Mouse (Mus musculus): ENCODE data around the gene Svbp.

Gene Svbp

GRCm38 (mm10) chr4:119190618-119191017 is 4.5 kb upstream of the Svbp start:
- no peak for DNase-seq (ENCODE audit: low spot score)

DNA sequence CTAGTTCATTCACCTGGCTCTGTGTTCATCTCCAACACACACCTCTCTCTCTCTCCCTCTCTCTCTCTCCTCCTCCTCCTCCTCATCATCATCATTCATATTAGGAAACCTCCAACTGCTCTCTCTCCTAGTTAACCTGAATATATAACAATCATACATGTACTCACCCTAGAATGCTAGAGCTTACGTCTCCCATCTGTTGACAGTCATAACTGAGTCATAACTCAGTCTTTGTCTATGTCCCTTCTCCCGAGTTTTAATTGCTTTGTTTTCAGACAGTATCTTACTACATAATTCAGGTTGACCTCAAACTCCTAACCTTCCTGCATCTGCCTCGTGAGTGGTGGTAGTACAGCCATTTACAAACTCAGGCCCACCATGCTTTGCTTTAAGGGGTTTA is 3.8 kb upstream of the Svbp start:
- no peak for DNase-seq (ENCODE audit: low spot score)

DNA sequence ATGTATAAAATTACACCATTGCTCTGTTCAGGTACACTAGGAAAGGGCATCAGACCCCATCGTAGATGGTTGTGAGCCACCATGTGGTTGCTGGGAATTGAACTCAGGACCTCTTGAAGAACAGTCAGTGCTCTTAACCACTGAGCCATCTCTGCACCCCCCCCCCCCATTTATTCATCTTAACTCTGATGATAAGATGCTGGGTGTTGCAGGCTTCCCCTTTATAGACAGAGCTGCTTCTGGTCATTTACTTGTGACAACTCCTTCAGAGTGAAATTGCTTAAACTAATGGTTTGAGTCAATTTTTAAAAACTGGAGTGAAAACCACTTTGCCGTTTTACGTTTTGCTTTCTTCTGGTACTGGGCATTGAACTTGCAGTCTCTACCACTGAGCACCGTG is 2.3 kb upstream of the Svbp start:
- DNase-seq (ENCODE audit: low spot score) = no peak

DNA sequence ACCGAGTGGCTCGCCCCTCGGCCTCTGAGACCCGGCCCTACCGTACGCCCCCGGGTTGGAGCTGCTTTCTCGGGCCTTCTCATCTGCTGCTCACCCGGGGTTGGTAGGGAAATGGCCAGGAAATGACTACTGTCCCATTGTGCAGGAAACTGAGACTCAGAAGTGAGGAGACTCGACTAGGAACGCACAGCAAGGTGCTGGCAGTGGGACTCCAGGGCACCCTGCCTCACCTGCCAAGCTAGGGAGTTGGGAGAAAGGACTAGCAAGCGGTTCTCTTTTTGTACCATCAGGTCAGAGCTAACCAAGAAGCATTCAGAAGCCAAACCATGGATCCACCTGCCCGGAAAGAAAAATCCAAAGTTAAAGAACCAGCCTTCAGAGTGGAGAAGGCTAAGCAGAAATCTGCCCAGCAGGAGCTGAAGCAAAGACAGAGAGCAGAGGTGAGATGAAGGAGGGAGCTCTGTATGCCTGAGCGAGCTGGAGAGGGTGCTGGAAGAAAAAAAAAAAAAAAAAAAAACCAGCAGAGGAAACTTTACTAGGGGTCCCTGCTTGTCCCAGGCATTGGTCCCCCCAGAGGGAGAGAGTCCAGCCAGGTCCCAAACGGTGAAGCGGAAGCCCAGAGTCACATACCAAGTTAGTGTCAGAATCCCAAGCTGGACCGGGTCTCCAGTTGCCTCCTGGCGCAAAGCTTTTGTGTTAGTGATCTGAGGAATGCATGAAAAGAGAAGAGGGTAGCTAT is 645 bp downstream of the Svbp start:
- no peak for DNase-seq (ENCODE audit: low spot score)

- no peak for DNase-seq (ENCODE audit: low spot score)
Measured at GRCm38 (mm10) chr4:119198105-119198504, 3.0 kb downstream of the Svbp start.

- peak; percentile 61 for DNase-seq (ENCODE audit: low spot score)
Measured at GRCm38 (mm10) chr4:119204672-119205071, 9.6 kb downstream of the Svbp start.

DNA sequence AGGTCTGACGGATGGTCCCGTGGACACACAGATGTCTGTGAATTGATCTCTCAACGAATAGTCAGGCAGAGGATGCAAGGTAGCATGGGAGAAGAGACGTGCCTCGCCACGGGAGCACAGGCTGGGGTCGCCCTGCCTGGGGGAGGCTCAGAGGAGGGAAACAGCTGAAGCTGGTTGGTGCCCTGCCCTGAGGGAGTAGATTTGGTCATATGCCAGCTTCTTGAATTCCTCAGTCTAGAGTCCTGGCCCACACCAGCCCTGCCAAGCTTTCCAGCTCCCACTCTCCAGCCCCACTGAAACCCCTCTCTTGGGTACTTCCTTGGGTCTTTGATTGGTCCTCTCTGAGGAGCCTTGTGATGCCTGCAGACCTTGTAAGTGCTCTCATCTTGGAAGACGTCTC is 21.6 kb downstream of the Svbp start:
- no peak for DNase-seq (ENCODE audit: low spot score)

DNA sequence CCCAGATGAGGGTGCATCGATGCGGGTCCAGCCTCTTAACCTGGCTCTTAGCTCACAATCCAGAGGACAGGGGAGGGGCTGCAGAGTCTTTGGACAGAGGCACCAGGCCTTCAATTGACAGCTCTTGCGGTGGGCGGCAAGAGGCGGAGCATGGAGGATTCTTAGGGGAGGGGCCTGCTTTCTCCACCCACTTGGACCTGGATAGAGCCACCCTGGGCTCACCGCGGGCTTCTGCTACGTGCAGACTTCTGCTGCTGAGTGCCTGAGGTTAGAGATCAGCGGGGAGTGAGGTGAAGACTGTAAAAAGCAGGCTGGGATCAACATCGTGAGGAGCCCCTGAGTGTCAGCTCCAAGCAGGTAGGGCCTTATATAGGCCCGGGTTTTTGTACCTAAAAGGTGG is 23.1 kb downstream of the Svbp start, which contains the start of gene Tmem269:
Tmem269 (minus strand) TSS at position 49 of the 400 bp plus-strand sequence.
- no peak for DNase-seq (ENCODE audit: low spot score)

DNA sequence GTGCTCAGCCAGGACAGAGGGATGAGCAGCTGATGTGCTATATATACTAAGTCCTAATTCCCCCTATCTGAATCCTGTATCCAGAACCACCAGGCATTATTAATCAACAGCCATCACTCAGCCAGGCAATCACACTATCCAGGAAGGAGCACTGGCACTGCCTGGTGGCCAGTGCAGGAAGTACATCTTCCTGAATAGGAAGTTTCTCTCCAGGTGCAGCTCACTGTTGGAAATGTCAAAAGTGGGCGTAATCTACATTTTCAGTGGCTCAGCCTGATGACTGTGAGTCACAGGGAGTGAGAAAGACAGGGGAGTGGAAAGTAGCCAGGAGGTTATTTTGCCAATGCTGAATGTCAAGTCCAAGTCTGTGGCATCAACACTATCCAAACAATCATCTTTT is 28.6 kb downstream of the Svbp start:
- DNase-seq (ENCODE audit: low spot score) = peak; percentile 57

GRCm38 (mm10) chr4:119224534-119224933 is 29.4 kb downstream of the Svbp start:
- no peak for DNase-seq (ENCODE audit: low spot score)

- no peak for DNase-seq (ENCODE audit: low spot score)
Measured at GRCm38 (mm10) chr4:119225719-119226118, 30.6 kb downstream of the Svbp start.

DNA sequence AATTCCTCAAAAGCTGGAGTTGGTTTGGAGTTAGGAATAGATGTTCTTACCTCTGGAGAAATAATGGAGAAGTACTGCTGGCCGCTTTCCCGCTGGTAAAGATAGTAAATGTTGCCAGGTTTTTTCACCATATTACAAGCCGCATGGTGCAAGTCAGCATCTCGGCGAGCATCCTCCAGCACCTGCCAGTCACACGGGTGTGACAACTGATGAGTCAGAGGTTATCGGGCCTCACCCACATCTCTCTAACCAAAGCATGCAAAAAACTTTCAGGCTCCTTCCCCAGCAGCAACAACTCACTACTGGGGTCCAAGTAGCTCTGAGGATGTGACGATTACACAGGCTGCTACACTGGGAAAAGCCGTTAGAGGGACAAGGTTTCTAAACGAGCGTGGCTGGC is 31.6 kb downstream of the Svbp start:
- no peak for DNase-seq (ENCODE audit: low spot score)

DNA sequence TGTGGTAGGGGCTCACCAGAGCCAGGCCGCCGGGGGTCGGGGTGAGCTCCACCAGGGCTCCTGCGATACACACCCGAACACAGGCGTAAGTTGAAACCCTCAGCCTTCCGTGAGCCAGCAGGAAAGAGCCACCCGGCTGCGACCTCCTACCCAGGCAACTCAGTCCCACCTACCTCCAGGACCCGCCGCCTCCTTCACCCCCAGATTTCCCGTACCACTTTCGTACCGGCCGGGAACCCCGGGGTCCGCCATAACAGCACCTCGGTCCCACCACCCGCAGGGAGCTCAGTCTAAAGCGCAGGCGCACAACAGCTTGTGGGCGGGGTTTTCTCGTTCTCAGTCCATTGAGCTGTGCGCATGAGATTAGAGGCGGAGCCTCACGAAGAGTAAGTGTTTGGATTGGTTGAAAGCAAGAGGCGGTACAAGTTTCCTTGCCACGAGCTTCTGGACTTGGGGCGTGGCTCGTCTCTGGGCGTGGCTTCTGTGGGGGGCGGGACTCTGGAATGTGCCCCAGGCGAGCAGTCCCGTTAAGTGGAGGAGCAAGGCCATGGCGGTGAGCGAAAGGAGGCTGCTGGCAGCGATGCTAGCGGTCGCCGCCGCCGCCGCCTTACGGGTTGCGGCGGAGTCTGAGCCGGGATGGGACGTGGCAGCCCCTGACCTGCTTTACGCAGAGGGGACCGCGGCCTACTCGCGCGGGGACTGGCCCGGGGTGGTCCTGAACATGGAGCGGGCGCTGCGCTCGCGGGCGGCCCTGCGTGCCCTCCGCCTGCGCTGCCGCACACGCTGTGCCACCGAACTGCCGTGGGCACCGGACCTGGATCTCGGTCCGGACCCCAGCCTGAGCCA is 37.5 kb downstream of the Svbp start, which contains the start of the genes AU022252 and P3h1:
AU022252 (minus strand) TSS at position 303 of the 846 bp plus-strand sequence.
P3h1 (plus strand) TSS at position 506 of the 846 bp plus-strand sequence.
- peak; percentile 99 for DNase-seq (ENCODE audit: low spot score)

GRCm38 (mm10) chr4:119233256-119233901 is 38.3 kb downstream of the Svbp start:
- DNase-seq (ENCODE audit: low spot score) = peak; percentile 58

GRCm38 (mm10) chr4:119234348-119234747 is 39.2 kb downstream of the Svbp start:
- no peak for DNase-seq (ENCODE audit: low spot score)

DNA sequence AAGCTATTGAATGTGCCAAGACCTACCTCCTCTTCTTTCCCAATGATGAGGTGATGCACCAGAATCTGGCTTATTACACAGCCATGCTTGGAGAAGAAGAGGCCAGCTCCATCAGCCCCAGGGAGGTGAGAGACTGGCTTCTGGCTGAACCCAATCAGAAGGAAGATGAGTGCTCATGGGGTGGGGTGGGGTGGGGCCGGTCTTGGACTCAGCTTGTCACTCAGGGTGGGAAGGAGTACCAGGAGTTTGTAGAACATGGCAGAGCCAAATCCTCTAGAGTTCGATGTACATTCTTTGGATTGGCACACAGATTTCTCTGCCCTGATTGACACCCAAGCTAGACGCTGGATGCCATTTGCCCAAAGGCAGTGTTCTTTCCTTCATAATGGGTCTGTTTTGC is 43.6 kb downstream of the Svbp start:
- no peak for DNase-seq (ENCODE audit: low spot score)

- no peak for DNase-seq (ENCODE audit: low spot score)
Measured at GRCm38 (mm10) chr4:119239181-119239682, 44.1 kb downstream of the Svbp start.

GRCm38 (mm10) chr4:119241664-119242063 is 46.6 kb downstream of the Svbp start:
- DNase-seq (ENCODE audit: low spot score) = peak; percentile 69

- no peak for DNase-seq (ENCODE audit: low spot score)
Measured at GRCm38 (mm10) chr4:119242571-119242970, 47.5 kb downstream of the Svbp start.

- DNase-seq (ENCODE audit: low spot score) = no peak
Measured at GRCm38 (mm10) chr4:119244468-119245240, 49.5 kb downstream of the Svbp start.

DNA sequence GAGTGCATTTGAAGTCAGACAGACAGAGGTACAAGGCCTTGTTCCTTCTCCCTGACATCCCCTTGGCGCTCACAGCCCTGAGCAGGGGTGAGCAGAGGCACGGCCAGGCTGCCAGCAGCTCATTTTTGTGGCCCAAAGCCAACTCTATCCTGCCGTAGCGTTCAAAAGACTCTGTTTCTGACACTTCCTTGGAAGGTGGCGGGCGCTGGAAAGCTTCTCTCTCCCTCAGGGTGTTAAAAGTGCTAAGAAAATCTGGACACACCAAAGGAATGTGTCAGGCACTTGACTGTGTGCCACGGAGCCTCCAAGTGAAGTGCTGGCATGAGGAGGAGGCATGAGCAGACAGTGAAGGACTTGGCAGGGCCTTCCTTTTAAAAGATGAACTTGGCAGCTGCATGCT is 50.5 kb downstream of the Svbp start:
- no peak for DNase-seq (ENCODE audit: low spot score)

DNA sequence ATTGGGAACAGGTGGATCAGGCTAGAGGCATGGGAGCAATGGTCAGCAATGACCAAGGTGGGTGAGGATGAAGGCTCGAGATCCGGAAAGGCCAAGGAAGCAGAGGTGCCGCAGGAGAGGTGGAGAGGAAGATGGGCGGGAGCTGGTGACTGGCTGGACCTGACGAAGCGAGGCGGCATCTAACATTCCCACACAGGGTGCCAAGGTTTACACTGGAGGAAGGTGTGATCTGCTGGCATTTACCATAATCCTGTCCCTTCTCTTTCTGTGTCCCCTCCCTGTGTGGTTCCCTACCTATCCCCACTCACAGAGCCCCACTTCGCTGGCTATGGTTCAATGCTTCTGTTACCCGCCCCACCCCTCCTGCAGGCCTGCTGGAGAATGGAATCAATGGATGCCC is 50.9 kb downstream of the Svbp start:
- DNase-seq (ENCODE audit: low spot score) = no peak
